Mouse (Mus musculus): ENCODE data around the gene 2310061N02Rik.

DNA sequence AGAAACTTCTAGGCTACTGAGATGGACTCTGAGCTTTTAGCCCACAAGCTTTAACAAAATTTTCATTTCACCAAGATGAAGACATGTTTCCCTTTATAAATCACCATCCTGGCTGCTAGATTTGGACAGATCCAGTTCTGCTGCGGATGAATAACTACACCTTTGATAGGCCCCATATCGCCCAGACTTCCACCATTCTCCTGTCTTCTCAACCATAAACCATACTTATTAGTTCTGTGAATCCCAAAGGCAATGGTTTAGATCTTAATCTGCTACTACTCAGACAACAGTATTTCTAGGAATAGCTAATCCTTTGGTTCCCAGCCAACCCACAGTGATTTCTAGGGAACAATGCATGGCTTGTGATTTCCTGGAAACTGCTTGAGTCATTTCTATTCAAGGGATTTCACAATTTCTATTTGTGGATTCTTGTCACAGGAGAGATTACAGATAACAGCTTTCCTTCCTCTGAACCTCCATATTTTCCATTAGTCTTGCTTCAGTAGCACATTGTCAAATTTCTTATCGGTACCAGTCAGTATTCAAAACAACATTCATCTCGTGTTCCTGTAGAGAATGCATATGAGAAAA is 37.1 kb upstream of the 2310061N02Rik start:
- TF ChIP-seq POLR2A (IDR thresholded peaks at IDR 0.05; ENCODE audit: insufficient read depth, low read length): no peak
- no peak for TF ChIP-seq CTCF (IDR thresholded peaks at IDR 0.05; ENCODE audit: low read depth, low read length)
- no peak for TF ChIP-seq EP300 (IDR thresholded peaks at IDR 0.05; ENCODE audit: insufficient read depth, low read depth, low read length)
